Mouse (Mus musculus) C3H10T1/2 (cell line): ENCODE results near the gene Klk1b8. TPM values are rescaled to one million over a fixed set of nuclear protein-coding genes. Genes with fewer than 3 reads are reported as not detected.

Experiments
- polyA plus RNA-seq, 2 experiments: library from polyadenylated mRNA; unstranded; fragments of >200 nt; fragmentation: generic; extraction: Trizol; gene quantifications; one replicate each; pipeline ENCODE4 v1.2.1; 2012; ENCODE audit warnings: missing spikeins in 2 of 2

Klk1b8 gene
- not detected for polyA plus RNA-seq

GRCm38 (mm10) chr7:43950364-43950763 lies at the start of gene Klk1b8:
Gene Klk1b8, plus strand, starts transcription at chr7:43950664.

GRCm38 (mm10) chr7:43933440-43933839 lies 17.0 kb upstream of the Klk1b8 start, which contains the start of gene Klk15:
Gene Klk15, plus strand, starts transcription at chr7:43933740.

GRCm38 (mm10) chr7:43966451-43966850 lies 16.0 kb downstream of the Klk1b8 start, which contains the start of gene Klk1b1:
Gene Klk1b1, plus strand, starts transcription at chr7:43966751.

DNA sequence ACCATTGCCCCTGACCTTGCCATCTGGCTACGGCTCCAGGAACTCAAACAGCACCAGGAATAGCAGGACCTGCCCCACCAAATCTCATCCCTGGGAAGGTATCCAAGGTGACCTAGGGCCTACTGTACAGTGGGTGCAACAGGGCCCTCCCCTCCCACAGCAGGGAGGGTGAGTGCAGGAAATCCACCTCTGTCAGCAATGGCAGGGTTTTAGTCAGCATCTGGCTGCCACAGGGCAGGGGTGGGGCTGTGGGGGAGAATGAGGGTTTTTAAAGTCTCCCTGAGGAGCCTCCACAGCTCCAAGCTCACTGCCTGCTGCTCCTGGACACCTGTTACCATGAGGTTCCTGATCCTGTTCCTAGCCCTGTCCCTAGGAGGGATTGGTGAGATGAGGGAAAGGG lies 25.3 kb downstream of the Klk1b8 start, which contains the start of gene Klk1b9:
Gene Klk1b9, plus strand, starts transcription at position 301 of the 400 bp plus-strand sequence.

GRCm38 (mm10) chr7:43995577-43995976 lies 45.1 kb downstream of the Klk1b8 start, which contains the start of gene Klk1b11:
Gene Klk1b11, plus strand, starts transcription at chr7:43995877.

Other genes with a start within 250 kb of the Klk1b8 start
- gene Klk13, start 238.1 kb upstream of the Klk1b8 start, polyA plus RNA-seq = not detected
- not detected for gene Klk12, start 181.8 kb upstream of the Klk1b8 start, polyA plus RNA-seq
- not detected for gene Klk11, start 176.1 kb upstream of the Klk1b8 start, polyA plus RNA-seq
- 1 to 10 TPM in 1 of 2 experiments, under 1 TPM in 1; 0.12 to 2.5 TPM for gene Klk10, start 169.6 kb upstream of the Klk1b8 start, polyA plus RNA-seq
- gene Klk9, start 158.8 kb upstream of the Klk1b8 start, polyA plus RNA-seq = under 1 TPM in 1 of 2 experiments, not detected in 1; 0.08 TPM
- gene Klk8, start 153.1 kb upstream of the Klk1b8 start, polyA plus RNA-seq = under 1 TPM; 0.11 to 0.25 TPM
- not detected for gene Klk7, start 139.4 kb upstream of the Klk1b8 start, polyA plus RNA-seq
- gene Klk6, start 126.2 kb upstream of the Klk1b8 start, polyA plus RNA-seq = under 1 TPM in 1 of 2 experiments, not detected in 1; 0.12 TPM
- not detected for gene Klk5, start 108.7 kb upstream of the Klk1b8 start, polyA plus RNA-seq
- not detected for gene Klk4, start 69.5 kb upstream of the Klk1b8 start, polyA plus RNA-seq
- not detected for gene Klk15, start 16.9 kb upstream of the Klk1b8 start, polyA plus RNA-seq
- gene Klk1b1, start 16.1 kb downstream of the Klk1b8 start, polyA plus RNA-seq = not detected
- gene Klk1b9, start 25.4 kb downstream of the Klk1b8 start, polyA plus RNA-seq = not detected
- not detected for gene Klk1b11, start 45.2 kb downstream of the Klk1b8 start, polyA plus RNA-seq
- gene Klk1b26, start 61.5 kb downstream of the Klk1b8 start, polyA plus RNA-seq = not detected
- gene Klk1b27, start 101.6 kb downstream of the Klk1b8 start, polyA plus RNA-seq = not detected
- gene Klk1b21, start 151.7 kb downstream of the Klk1b8 start, polyA plus RNA-seq = not detected
- under 1 TPM in 1 of 2 experiments, not detected in 1; 0.44 TPM for gene Klk1b22, start 162.0 kb downstream of the Klk1b8 start, polyA plus RNA-seq
- not detected for gene Klk1b16, start 186.1 kb downstream of the Klk1b8 start, polyA plus RNA-seq
- under 1 TPM in 1 of 2 experiments, not detected in 1; 0.08 TPM for gene Klk1b24, start 237.6 kb downstream of the Klk1b8 start, polyA plus RNA-seq
- not detected for gene Klk1b3, start 247.5 kb downstream of the Klk1b8 start, polyA plus RNA-seq